Mouse (Mus musculus): ENCODE measurements around the gene Syt5.

- TF ChIP-seq EP300 (optimal IDR thresholded peaks at IDR 0.05): peak; percentile 59
- TF ChIP-seq CTCF (IDR thresholded peaks at IDR 0.05; ENCODE audit: low read depth): no peak
Measured at GRCm38 (mm10) chr7:4498251-4498650, 49.1 kb downstream of the Syt5 start.
